Mouse (Mus musculus): ENCODE results near the gene Glrx3. TPM values are rescaled to one million over a fixed set of nuclear protein-coding genes. Genes with fewer than 3 reads are reported as not detected.

The Glrx3 gene
- polyA plus RNA-seq, 1 experiment from 2014 or later = 204 TPM

- no peak for DNase-seq (ENCODE audit: low spot score)
These were observed 34.2 kb downstream of the Glrx3 start for GRCm38 (mm10) chr7:137471431-137472120.

GRCm38 (mm10) chr7:137472149-137472548 is 34.7 kb downstream of the Glrx3 start:
- DNase-seq (ENCODE audit: low spot score) = no peak

GRCm38 (mm10) chr7:137477950-137478620 is 40.7 kb downstream of the Glrx3 start:
- DNase-seq (ENCODE audit: low spot score) = peak; percentile 90

- no peak for DNase-seq (ENCODE audit: low spot score)
These were observed 41.2 kb downstream of the Glrx3 start for GRCm38 (mm10) chr7:137478621-137478982.

- no peak for DNase-seq (ENCODE audit: low spot score)
These were observed 43.4 kb downstream of the Glrx3 start for GRCm38 (mm10) chr7:137480839-137481238.

GRCm38 (mm10) chr7:137483987-137484386 is 46.6 kb downstream of the Glrx3 start:
- no peak for DNase-seq (ENCODE audit: low spot score)

- DNase-seq (ENCODE audit: low spot score) = no peak
These were observed 51.0 kb downstream of the Glrx3 start for GRCm38 (mm10) chr7:137488391-137488790.

GRCm38 (mm10) chr7:137490711-137491110 is 53.3 kb downstream of the Glrx3 start:
- no peak for DNase-seq (ENCODE audit: low spot score)

- DNase-seq (ENCODE audit: low spot score) = no peak
These were observed 55.0 kb downstream of the Glrx3 start for GRCm38 (mm10) chr7:137492307-137492973.

GRCm38 (mm10) chr7:137498736-137499135 is 61.3 kb downstream of the Glrx3 start:
- DNase-seq (ENCODE audit: low spot score) = no peak

GRCm38 (mm10) chr7:137517588-137517987 is 80.2 kb downstream of the Glrx3 start:
- no peak for DNase-seq (ENCODE audit: low spot score)

GRCm38 (mm10) chr7:137518028-137518576 is 80.7 kb downstream of the Glrx3 start:
- no peak for DNase-seq (ENCODE audit: low spot score)

Other genes with a start within 250 kb of the Glrx3 start
- gene Ebf3, start 123.2 kb upstream of the Glrx3 start, polyA plus RNA-seq (2015; fragmentation: Nextera tagmentation; extraction: Ambion mirVana) = 0.30 and 0.39 TPM in 2 replicates
- gene 9430038I01Rik, start 26.9 kb upstream of the Glrx3 start, polyA plus RNA-seq (2015; fragmentation: Nextera tagmentation; extraction: Ambion mirVana) = 9.5 and 12.1 TPM in 2 replicates